Mouse (Mus musculus): ENCODE measurements at regions not wholly inside any gene's neighbourhood (a gene's known extent, or its start where the extent isn't known, plus 50 kb on each side); places are given as distances from the start of the nearest gene placed in this dataset.

GRCm38 (mm10) chr19:20035223-20035622, 355.5 kb downstream of the Anxa1 start:
- DNase-seq (ENCODE audit: low spot score), result no peak

- DNase-seq (ENCODE audit: low spot score), result no peak
Observed at GRCm38 (mm10) chr19:20027667-20028282, 363.0 kb downstream of the Anxa1 start.

- no peak for DNase-seq (ENCODE audit: low spot score)
Observed at GRCm38 (mm10) chr19:20014114-20014513, 376.6 kb downstream of the Anxa1 start.

GRCm38 (mm10) chr19:20009801-20010441, 380.8 kb downstream of the Anxa1 start:
- no peak for DNase-seq (ENCODE audit: low spot score)

- no peak for DNase-seq (ENCODE audit: low spot score)
Observed at GRCm38 (mm10) chr19:20005932-20006625, 384.7 kb downstream of the Anxa1 start.

GRCm38 (mm10) chr19:19987255-19987654, 403.5 kb downstream of the Anxa1 start:
- DNase-seq (ENCODE audit: low spot score), result no peak

GRCm38 (mm10) chr19:19978816-19979215, 411.9 kb downstream of the Anxa1 start:
- DNase-seq (ENCODE audit: low spot score), result no peak

- DNase-seq (ENCODE audit: low spot score), result peak; percentile 5
Observed at GRCm38 (mm10) chr19:19977609-19978259, 413.0 kb downstream of the Anxa1 start.

- no peak for DNase-seq (ENCODE audit: low spot score)
Observed at GRCm38 (mm10) chr19:19976776-19977175, 414.0 kb downstream of the Anxa1 start.

- no peak for DNase-seq (ENCODE audit: low spot score)
Observed at GRCm38 (mm10) chr19:19969780-19970512, 420.8 kb downstream of the Anxa1 start.

GRCm38 (mm10) chr19:19969335-19969734, 421.4 kb downstream of the Anxa1 start:
- DNase-seq (ENCODE audit: low spot score), result no peak

GRCm38 (mm10) chr19:19945247-19945646, 445.5 kb downstream of the Anxa1 start:
- no peak for DNase-seq (ENCODE audit: low spot score)

GRCm38 (mm10) chr19:19942697-19943096, 448.0 kb downstream of the Anxa1 start:
- DNase-seq (ENCODE audit: low spot score), result no peak

GRCm38 (mm10) chr19:19921109-19921508, 469.6 kb downstream of the Anxa1 start:
- no peak for DNase-seq (ENCODE audit: low spot score)

- DNase-seq (ENCODE audit: low spot score), result no peak
Observed at GRCm38 (mm10) chr19:19885933-19886710, 504.6 kb downstream of the Anxa1 start.

- no peak for DNase-seq (ENCODE audit: low spot score)
Observed at GRCm38 (mm10) chr19:19880895-19881294, 509.8 kb downstream of the Anxa1 start.

- DNase-seq (ENCODE audit: low spot score), result no peak
Observed at GRCm38 (mm10) chr19:19848152-19848551, 542.6 kb downstream of the Anxa1 start.

GRCm38 (mm10) chr19:19807992-19808391, 582.8 kb downstream of the Anxa1 start:
- DNase-seq (ENCODE audit: low spot score), result no peak

GRCm38 (mm10) chr19:19793835-19794234, 596.9 kb downstream of the Anxa1 start:
- no peak for DNase-seq (ENCODE audit: low spot score)

GRCm38 (mm10) chr19:19783507-19783906, 607.2 kb downstream of the Anxa1 start:
- no peak for DNase-seq (ENCODE audit: low spot score)

- no peak for DNase-seq (ENCODE audit: low spot score)
Observed at GRCm38 (mm10) chr19:19777891-19778290, 612.9 kb downstream of the Anxa1 start.
